Mouse (Mus musculus) c-Kit-negative CD71-positive TER-119-positive erythroid progenitor cells, embryonic 14.5 days (primary cell): Measurements from ENCODE around the gene Slc39a11.

Experiments used
- DNase-seq: peaks from one replicate; pipeline ENCODE4 v3.0.0-alpha.2; 2013; ENCODE audit warnings: low read depth, low spot score

Gene Slc39a11

GRCm38 (mm10) chr11:113633398-113633797 lies 16.5 kb downstream of the Slc39a11 start:
- DNase-seq = no peak

- no peak for DNase-seq
These were observed 17.6 kb downstream of the Slc39a11 start for GRCm38 (mm10) chr11:113632303-113632702.

GRCm38 (mm10) chr11:113631862-113632261 lies 18.0 kb downstream of the Slc39a11 start:
- no peak for DNase-seq

- DNase-seq = no peak
These were observed 18.6 kb downstream of the Slc39a11 start for GRCm38 (mm10) chr11:113631302-113631701.

GRCm38 (mm10) chr11:113630642-113631041 lies 19.2 kb downstream of the Slc39a11 start:
- no peak for DNase-seq

GRCm38 (mm10) chr11:113627785-113628184 lies 22.1 kb downstream of the Slc39a11 start:
- no peak for DNase-seq

GRCm38 (mm10) chr11:113625437-113625836 lies 24.4 kb downstream of the Slc39a11 start:
- DNase-seq = no peak

GRCm38 (mm10) chr11:113622028-113622427 lies 27.9 kb downstream of the Slc39a11 start:
- DNase-seq = no peak

- no peak for DNase-seq
These were observed 28.9 kb downstream of the Slc39a11 start for GRCm38 (mm10) chr11:113621001-113621400.

GRCm38 (mm10) chr11:113619420-113620080 lies 30.3 kb downstream of the Slc39a11 start:
- no peak for DNase-seq

GRCm38 (mm10) chr11:113618672-113619419 lies 31.0 kb downstream of the Slc39a11 start, which contains the start of gene Sstr2:
TSS of gene Sstr2 (plus strand) at chr11:113619342.
- no peak for DNase-seq

- DNase-seq = no peak
These were observed 31.6 kb downstream of the Slc39a11 start for GRCm38 (mm10) chr11:113618303-113618671.

GRCm38 (mm10) chr11:113617132-113617911 lies 32.6 kb downstream of the Slc39a11 start:
- DNase-seq = peak; percentile 8

- DNase-seq = no peak
These were observed 35.4 kb downstream of the Slc39a11 start for GRCm38 (mm10) chr11:113614476-113614875.

- DNase-seq = no peak
These were observed 37.9 kb downstream of the Slc39a11 start for GRCm38 (mm10) chr11:113611664-113612611.

GRCm38 (mm10) chr11:113611112-113611646 lies 38.7 kb downstream of the Slc39a11 start:
- DNase-seq = no peak

GRCm38 (mm10) chr11:113610266-113610665 lies 39.6 kb downstream of the Slc39a11 start:
- no peak for DNase-seq

- DNase-seq = no peak
These were observed 40.3 kb downstream of the Slc39a11 start for GRCm38 (mm10) chr11:113609581-113609980.

GRCm38 (mm10) chr11:113607556-113607955 lies 42.3 kb downstream of the Slc39a11 start:
- DNase-seq = no peak

- DNase-seq = no peak
These were observed 48.1 kb downstream of the Slc39a11 start for GRCm38 (mm10) chr11:113601616-113602343.
